Mouse (Mus musculus) limb, embryonic 14.5 days (tissue): ENCODE data around the gene Rbm47. TPM values are rescaled to one million over a fixed set of nuclear protein-coding genes. Genes with fewer than 3 reads are reported as not detected.
A peak's percentile ranks its signal among the peaks of the same experiment; 100 is the strongest.

Source experiments
- ATAC-seq: fragments of 200-750 bp; cut with Nextera tagmentation; 2 replicates; pipeline ENCODE4 v1.8.0; 2017; ENCODE audit warnings: low read depth, moderate number of reproducible peaks, moderate TSS enrichment; ENCODE audit not compliant: low FRiP score
- DNase-seq: peaks from one replicate; pipeline ENCODE4 v3.0.0-alpha.2; 2015; ENCODE audit warnings: low spot score
- H3K27ac ChIP-seq: fragments of 300-500 bp; sonication (generic); replicated peaks from 2 replicates; pipeline ENCODE4 v1.5.1; 2014; ENCODE audit warnings: low read depth, mild to moderate bottlenecking, low read length, moderate library complexity, mixed read lengths
- H3K27me3 ChIP-seq: fragments of 300-500 bp; sonication (generic); 2 replicates; pipeline ENCODE4 v1.6.1; 2014; ENCODE audit warnings: low read length, mixed read lengths; ENCODE audit not compliant: control insufficient read depth, insufficient read depth
- H3K36me3 ChIP-seq: fragments of 300-500 bp; sonication (generic); 2 replicates; pipeline ENCODE4 v1.6.1; 2014; ENCODE audit warnings: mild to moderate bottlenecking, low read length, moderate library complexity, mixed read lengths; ENCODE audit not compliant: control insufficient read depth, insufficient read depth
- H3K4me1 ChIP-seq: fragments of 300-500 bp; sonication (generic); 2 replicates; pipeline ENCODE4 v1.6.1; 2014; ENCODE audit warnings: antibody characterized with exemption, low read length, mixed read lengths; ENCODE audit not compliant: control insufficient read depth, insufficient read depth
- H3K4me2 ChIP-seq: fragments of 300-500 bp; sonication (generic); replicated peaks from 2 replicates; pipeline ENCODE4 v1.6.1; 2014; ENCODE audit warnings: low read depth, mild to moderate bottlenecking, low read length, moderate library complexity; ENCODE audit not compliant: severe bottlenecking
- H3K4me3 ChIP-seq: fragments of 300-500 bp; sonication (generic); replicated peaks from 2 replicates; pipeline ENCODE4 v1.5.1; 2014; ENCODE audit warnings: low read length
- H3K9ac ChIP-seq: fragments of 300-500 bp; sonication (generic); 2 replicates; pipeline ENCODE4 v1.6.1; 2014; ENCODE audit warnings: mild to moderate bottlenecking, low read depth, low read length, moderate library complexity; ENCODE audit not compliant: severe bottlenecking
- H3K9me3 ChIP-seq: fragments of 300-500 bp; sonication (generic); 2 replicates; pipeline ENCODE4 v1.6.1; 2016; ENCODE audit warnings: low read length; ENCODE audit not compliant: control insufficient read depth
- POLR2A ChIP-seq: fragments of 200-500 bp; IDR thresholded peaks from 2 replicates; pipeline ENCODE4 v1.8.0; 2012; ENCODE audit warnings: inconsistent platforms, mild to moderate bottlenecking, moderate library complexity, borderline replicate concordance; ENCODE audit not compliant: insufficient read depth, insufficient read length; ENCODE audit errors: extremely low read depth
- WGBS: fragments of 180-500 bp; shearing (Covaris S2); extraction: QIAGEN DNeasy Blood & Tissue Kit; methylation state at CpG from one replicate; pipeline ENCODE4 v1.1.7; 2014; 5-methylcytosine and 5-hydroxymethylcytosine counted together
- polyA plus RNA-seq, 2 experiments: library from polyadenylated mRNA; depleted of rRNA in 1 of 2; stranded (reverse) in 1 of 2; unstranded in 1 of 2; fragments of >200 nt; fragmentation: Nextera tagmentation in 1 of 2; extraction: Ambion mirVana in 1 of 2; gene quantifications; 2 replicates each; pipeline versions ENCODE4 v1.2.1 to v1.2.3; 2012 to 2014

Rbm47 gene
- polyA plus RNA-seq, 2 experiments: 2.5 to 5.2 TPM

DNA sequence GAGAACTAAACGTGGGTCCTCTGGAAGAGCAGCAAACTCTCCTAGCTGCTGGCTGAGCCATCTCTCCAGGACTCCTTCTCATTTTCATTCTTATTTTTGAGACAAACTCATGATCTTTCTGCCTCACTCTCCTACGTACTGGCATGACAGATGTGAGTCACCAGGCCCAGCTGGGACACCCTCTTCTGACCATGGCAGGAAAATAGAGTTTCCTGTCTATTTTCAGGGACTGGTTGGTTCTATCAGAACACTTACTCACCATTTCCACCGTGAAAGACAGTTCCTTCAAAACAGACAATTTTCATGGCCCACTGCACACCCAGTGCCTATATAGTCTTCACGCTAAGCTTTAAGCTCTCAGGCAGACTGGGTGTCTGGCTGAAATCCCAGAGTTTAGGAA is 35.7 kb downstream of the Rbm47 start:
- no peak overlapping the region for H3K27ac ChIP-seq
- WGBS: 75% methylated on average over 4 of the region's 4 CpGs

DNA sequence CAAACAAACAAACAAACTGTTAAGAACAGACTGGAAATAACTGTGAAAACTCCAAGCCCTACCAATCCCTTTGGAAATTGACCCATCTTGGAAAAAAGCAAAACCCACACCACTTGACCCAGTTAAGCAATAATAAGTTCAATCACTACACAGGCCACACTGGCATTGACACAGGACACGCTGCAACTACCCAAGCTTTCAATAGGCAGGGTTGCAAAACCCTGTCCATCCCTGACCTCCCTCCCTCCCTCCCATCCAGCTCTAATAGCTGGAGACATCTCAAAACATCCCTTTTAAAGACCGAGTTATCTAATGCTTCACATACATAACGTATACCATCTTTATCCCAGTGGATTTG is 37.1 kb downstream of the Rbm47 start:
- H3K4me3 ChIP-seq: no peak overlapping the region
- H3K9ac ChIP-seq: no peak overlapping the region
- DNase-seq: no peak
- no peak for ATAC-seq
- no peak for TF ChIP-seq POLR2A
- no peaks in the 10 kb centered on the region for H3K27me3 ChIP-seq
- no peak overlapping the region for H3K27ac ChIP-seq
- no peaks in the 10 kb centered on the region for H3K4me1 ChIP-seq
- WGBS: 88% methylated on average over 3 of the region's 3 CpGs
- H3K36me3 ChIP-seq: no peaks in the 10 kb centered on the region
- no peaks in the 10 kb centered on the region for H3K9me3 ChIP-seq
- no peak overlapping the region for H3K4me2 ChIP-seq

More for the DNA sequence above, 35.7 kb downstream of the Rbm47 start:
- Histone ChIP-seq H3K9ac (no peak overlapping the region), H3K4me3 (no peak overlapping the region), H3K4me1 (no peaks in the 10 kb centered on the region), H3K27me3 (no peaks in the 10 kb centered on the region), H3K9me3 (no peaks in the 10 kb centered on the region), H3K36me3 (no peaks in the 10 kb centered on the region), H3K4me2 (no peak overlapping the region)
- DNase-seq (no peak), ATAC-seq (no peak)
- TF ChIP-seq POLR2A: no peak

GRCm38 (mm10) chr5:66135161-66135852 is 37.6 kb downstream of the Rbm47 start:
- Histone ChIP-seq H3K27ac (no peak overlapping the region), H3K27me3 (no peaks in the 10 kb centered on the region), H3K9me3 (no peaks in the 10 kb centered on the region), H3K4me2 (no peak overlapping the region), H3K4me3 (no peak overlapping the region), H3K36me3 (no peaks in the 10 kb centered on the region), H3K9ac (no peak overlapping the region), H3K4me1 (no peaks in the 10 kb centered on the region)
- WGBS: 78% methylated on average over 11 of the region's 11 CpGs
- ATAC-seq (no peak), DNase-seq (peak; percentile 34)
- TF ChIP-seq POLR2A: no peak

DNA sequence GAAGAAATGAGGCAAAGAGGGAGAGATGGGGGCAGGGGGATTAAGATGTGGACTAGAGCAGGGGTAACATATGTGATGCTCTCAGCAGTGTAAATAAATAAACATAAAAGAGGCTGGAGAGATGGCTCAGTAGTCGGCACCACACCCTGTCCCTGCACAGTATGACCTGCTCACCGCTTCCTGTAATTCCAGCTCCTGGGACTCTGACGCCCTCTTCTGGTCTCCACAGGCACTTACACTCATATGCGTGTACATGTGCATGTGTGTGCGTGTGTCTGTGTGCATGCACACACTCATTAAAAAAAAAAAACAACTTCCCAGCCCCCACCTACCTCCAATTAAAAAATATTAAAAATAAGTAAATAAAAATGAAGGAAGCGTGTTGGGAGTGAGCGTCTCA is 38.3 kb downstream of the Rbm47 start:
- Histone ChIP-seq H3K36me3 (no peaks in the 10 kb centered on the region), H3K27me3 (no peaks in the 10 kb centered on the region), H3K9ac (no peak overlapping the region), H3K4me1 (no peaks in the 10 kb centered on the region), H3K9me3 (no peaks in the 10 kb centered on the region), H3K27ac (no peak overlapping the region), H3K4me3 (no peak overlapping the region), H3K4me2 (no peak overlapping the region)
- 94% methylated on average over 7 of the region's 7 CpGs for WGBS
- TF ChIP-seq POLR2A: no peak
- no peak for DNase-seq
- ATAC-seq: no peak

DNA sequence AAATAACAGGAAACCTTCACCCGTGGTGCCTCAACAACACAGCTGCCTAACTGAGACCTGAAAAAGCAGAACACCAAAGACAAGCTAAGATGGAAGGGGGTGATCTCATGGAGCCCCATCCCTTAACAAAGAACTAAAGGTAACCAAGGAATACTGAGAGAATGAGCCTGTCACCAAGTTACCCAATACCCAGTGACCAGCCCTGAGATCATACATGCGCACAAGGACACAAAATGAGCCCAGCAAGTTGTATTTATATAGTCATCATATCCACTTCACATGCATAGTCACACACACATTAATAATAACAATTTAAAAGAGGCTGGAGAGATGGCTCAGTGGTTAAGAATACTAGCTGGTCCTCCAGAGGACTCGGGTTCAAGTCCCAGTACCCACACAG is 44.0 kb downstream of the Rbm47 start:
- TF ChIP-seq POLR2A: no peak
- Histone ChIP-seq H3K36me3 (no peaks in the 10 kb centered on the region), H3K9me3 (no peaks in the 10 kb centered on the region), H3K27ac (no peak overlapping the region), H3K4me3 (no peak overlapping the region), H3K4me1 (peaks cover 7% of the 10 kb centered on the region; the same call in 1 of the 2 replicates), H3K4me2 (no peak overlapping the region), H3K9ac (no peak overlapping the region), H3K27me3 (no peaks in the 10 kb centered on the region)
- 90% methylated on average over 3 of the region's 3 CpGs for WGBS
- DNase-seq (no peak), ATAC-seq (no peak)
